Mouse (Mus musculus) liver, postnatal 0 days (tissue): ENCODE results near the gene Ano1. TPM values are rescaled to one million over a fixed set of nuclear protein-coding genes. Genes with fewer than 3 reads are reported as not detected.

Experiments
- ATAC-seq: fragments of 200-750 bp; cut with Nextera tagmentation; 2 replicates; pipeline ENCODE4 v1.8.0; 2017; ENCODE audit warnings: mild to moderate bottlenecking, moderate library complexity
- DNase-seq: peaks from one replicate; pipeline ENCODE4 v3.0.0-alpha.2; 2016
- H3K27ac ChIP-seq: fragments of 300-500 bp; sonication (generic); 2 replicates; pipeline ENCODE4 v1.5.1; 2014; ENCODE audit warnings: antibody characterized with exemption, moderate library complexity, mild to moderate bottlenecking, low read depth
- H3K27me3 ChIP-seq: fragments of 300-500 bp; sonication (generic); 2 replicates; pipeline ENCODE4 v1.6.1; 2014; ENCODE audit warnings: low read length, control low read depth, mixed read lengths; ENCODE audit not compliant: insufficient read depth
- H3K36me3 ChIP-seq: fragments of 300-500 bp; sonication (generic); replicated peaks from 2 replicates; pipeline ENCODE4 v1.6.1; 2014; ENCODE audit warnings: mild to moderate bottlenecking, control low read depth, low read length, moderate library complexity, mixed read lengths; ENCODE audit not compliant: insufficient read depth
- H3K4me1 ChIP-seq: fragments of 300-500 bp; sonication (generic); 2 replicates; pipeline ENCODE4 v1.6.1; 2014; ENCODE audit warnings: antibody characterized with exemption, mild to moderate bottlenecking, control low read depth; ENCODE audit not compliant: insufficient read depth
- H3K4me2 ChIP-seq: fragments of 300-500 bp; sonication (generic); 2 replicates; pipeline ENCODE4 v1.6.1; 2014; ENCODE audit warnings: low read depth, mild to moderate bottlenecking, low read length, moderate library complexity, mixed read lengths
- H3K4me3 ChIP-seq: fragments of 300-500 bp; sonication (generic); 2 replicates; pipeline ENCODE4 v1.5.1; 2014; ENCODE audit warnings: low read depth, low read length
- H3K9ac ChIP-seq: fragments of 300-500 bp; sonication (generic); replicated peaks from 2 replicates; pipeline ENCODE4 v1.6.1; 2014; ENCODE audit warnings: mild to moderate bottlenecking, moderate library complexity
- H3K9me3 ChIP-seq: fragments of 300-500 bp; sonication (generic); 2 replicates; pipeline ENCODE4 v1.6.1; 2016; ENCODE audit warnings: mild to moderate bottlenecking, control low read depth, low read length, mixed read lengths
- CTCF ChIP-seq: sonication (generic); IDR thresholded peaks from 2 replicates; pipeline ENCODE4 v1.5.1; 2016; ENCODE audit warnings: antibody characterized with exemption, low read depth
- EP300 ChIP-seq: IDR thresholded peaks from 2 replicates; pipeline ENCODE4 v1.6.1; 2016; ENCODE audit warnings: antibody characterized with exemption, low read depth, mild to moderate bottlenecking
- WGBS: fragments of 180-500 bp; shearing (Covaris S2); extraction: QIAGEN DNeasy Blood & Tissue Kit; methylation state at CpG from one replicate; pipeline ENCODE4 v1.1.7; 2014; ENCODE audit not compliant: insufficient replicate concordance; 5-methylcytosine and 5-hydroxymethylcytosine counted together
- polyA plus RNA-seq: library from polyadenylated mRNA; unstranded; fragments of >200 nt; fragmentation: Nextera tagmentation; extraction: Ambion mirVana; gene quantifications from 2 replicates; pipeline ENCODE4 v1.2.1, GENCODE M21; 2015

The Ano1 gene
- polyA plus RNA-seq, 1 experiment from 2014 or later, result 1.1 TPM

DNA sequence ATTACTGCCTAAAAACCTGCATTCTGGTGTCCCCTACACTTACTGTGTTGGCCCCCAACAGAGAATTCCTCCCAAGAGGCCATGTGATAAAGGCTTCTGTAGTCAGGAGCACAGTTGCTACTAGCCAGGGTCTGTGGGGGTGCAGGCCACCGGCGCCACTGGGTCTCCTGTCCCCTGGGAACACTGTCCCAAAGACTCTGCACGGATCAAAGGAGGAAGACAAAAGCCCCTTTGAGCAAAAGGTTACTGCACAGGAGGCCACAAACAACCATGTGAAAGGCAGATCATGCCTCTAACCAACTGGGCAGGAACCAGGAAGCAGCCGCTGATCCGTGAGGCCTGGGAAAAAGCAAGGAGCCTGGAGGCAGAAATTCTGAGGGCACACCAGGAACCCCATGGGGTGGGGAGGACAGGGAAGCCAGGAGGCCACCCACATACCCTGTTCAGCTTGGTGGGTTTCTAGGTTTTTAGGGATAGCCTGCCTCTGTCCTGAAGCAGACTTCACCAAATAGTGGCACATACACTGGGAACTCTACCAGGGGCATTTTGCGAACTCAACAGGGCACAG lies 151.4 kb downstream of the Ano1 start:
- H3K9ac ChIP-seq, result no peak overlapping the region
- H3K27ac ChIP-seq, result no peak overlapping the region
- H3K4me3 ChIP-seq, result no peak overlapping the region
- 71% methylated on average over 6 of the region's 6 CpGs for WGBS
- no peak for TF ChIP-seq EP300
- no peak for TF ChIP-seq CTCF
- H3K9me3 ChIP-seq, result no peaks in the 10 kb centered on the region
- no peak for DNase-seq
- ATAC-seq, result no peak
- H3K4me2 ChIP-seq, result no peak overlapping the region
- H3K4me1 ChIP-seq, result no peaks in the 10 kb centered on the region
- H3K27me3 ChIP-seq, result no peaks in the 10 kb centered on the region
- no peaks in the 10 kb centered on the region for H3K36me3 ChIP-seq

DNA sequence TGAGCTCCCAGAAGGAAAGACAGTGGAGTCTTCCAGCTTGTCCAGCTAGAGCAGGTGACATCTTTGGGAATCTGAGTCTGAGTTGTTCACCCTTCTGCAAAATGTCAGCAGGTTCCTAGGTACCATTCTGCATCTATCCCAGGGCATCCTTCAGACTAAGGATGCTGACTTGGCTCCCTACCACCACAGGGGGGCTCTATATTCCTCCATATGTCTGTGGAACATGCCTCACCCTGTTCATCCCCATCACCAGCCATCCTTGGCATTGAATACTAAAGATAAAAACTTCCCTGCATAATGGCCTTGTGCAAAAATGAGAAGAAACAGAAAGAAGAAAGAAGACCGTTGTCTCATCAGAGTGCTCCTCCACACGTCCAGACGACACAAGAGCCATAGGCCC lies 162.3 kb downstream of the Ano1 start:
- TF ChIP-seq CTCF (no peak; the same call in 1 of the 2 replicates), EP300 (no peak)
- H3K36me3 ChIP-seq, result no peaks in the 10 kb centered on the region
- DNase-seq (no peak), ATAC-seq (no peak)
- H3K9me3 ChIP-seq, result no peaks in the 10 kb centered on the region
- H3K27me3 ChIP-seq, result no peaks in the 10 kb centered on the region
- no peak overlapping the region for H3K4me3 ChIP-seq
- no peak overlapping the region for H3K4me2 ChIP-seq
- no peak overlapping the region for H3K27ac ChIP-seq
- H3K9ac ChIP-seq, result no peak overlapping the region
- 69% methylated on average over 3 of the region's 3 CpGs for WGBS
- no peaks in the 10 kb centered on the region for H3K4me1 ChIP-seq

DNA sequence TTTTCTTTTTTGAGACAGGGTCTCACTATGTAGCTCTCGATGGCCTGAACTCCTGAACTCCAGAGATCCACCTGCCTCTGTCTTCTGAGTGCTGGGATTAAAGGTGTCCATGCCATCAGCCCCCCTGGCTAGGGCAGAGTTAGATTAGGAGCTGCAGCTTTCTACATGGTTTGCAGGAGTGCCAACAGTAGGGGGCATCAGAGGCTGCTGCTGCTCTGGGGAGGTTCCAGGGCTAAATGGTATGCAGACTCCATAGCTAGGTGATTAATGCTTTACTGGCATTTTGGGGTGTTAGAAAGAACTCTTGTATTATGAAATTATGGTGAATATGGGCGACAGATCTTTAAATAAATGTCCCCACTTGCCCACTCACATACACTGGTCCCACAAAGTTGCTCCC lies 164.5 kb downstream of the Ano1 start:
- Histone ChIP-seq H3K27ac (no peak overlapping the region), H3K4me2 (no peak overlapping the region), H3K9me3 (no peaks in the 10 kb centered on the region), H3K4me1 (peaks cover 11% of the 10 kb centered on the region; the same call in 1 of the 2 replicates), H3K9ac (no peak overlapping the region), H3K4me3 (no peak overlapping the region), H3K36me3 (no peaks in the 10 kb centered on the region), H3K27me3 (no peaks in the 10 kb centered on the region)
- TF ChIP-seq EP300 (no peak), CTCF (peak; percentile 59)
- 30% methylated on average over 2 of the region's 2 CpGs for WGBS
- DNase-seq (peak; percentile 26), ATAC-seq (no peak)

DNA sequence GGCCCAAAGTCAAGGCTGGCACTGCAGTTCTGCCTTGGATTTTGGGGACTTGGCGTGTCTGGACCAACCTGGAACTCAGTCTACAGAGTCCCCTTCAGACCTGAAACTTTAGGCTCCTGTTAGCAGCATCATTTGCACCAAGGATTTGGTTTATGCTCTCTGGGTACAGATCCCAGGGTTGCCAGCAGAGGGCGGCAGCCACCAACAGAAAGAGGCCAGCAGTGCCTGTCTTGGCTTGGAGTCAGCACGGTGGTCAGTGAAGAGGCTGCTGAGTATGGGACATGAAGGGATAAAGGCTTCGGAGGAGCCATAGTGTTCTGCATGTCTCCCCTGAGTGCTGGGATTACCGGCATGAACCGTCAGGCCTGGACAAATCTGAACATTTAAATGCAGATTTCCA lies 166.1 kb downstream of the Ano1 start:
- no peaks in the 10 kb centered on the region for H3K9me3 ChIP-seq
- TF ChIP-seq CTCF, result peak; percentile 94
- no peak for TF ChIP-seq EP300
- DNase-seq, result peak; percentile 81
- H3K36me3 ChIP-seq, result no peaks in the 10 kb centered on the region
- H3K4me2 ChIP-seq, result no peak overlapping the region
- no peak for ATAC-seq
- H3K27ac ChIP-seq, result no peak overlapping the region
- 14% methylated on average over 6 of the region's 6 CpGs for WGBS
- H3K27me3 ChIP-seq, result no peaks in the 10 kb centered on the region
- no peak overlapping the region for H3K4me3 ChIP-seq
- no peak overlapping the region for H3K9ac ChIP-seq
- H3K4me1 ChIP-seq, result peaks cover 17% of the 10 kb centered on the region

DNA sequence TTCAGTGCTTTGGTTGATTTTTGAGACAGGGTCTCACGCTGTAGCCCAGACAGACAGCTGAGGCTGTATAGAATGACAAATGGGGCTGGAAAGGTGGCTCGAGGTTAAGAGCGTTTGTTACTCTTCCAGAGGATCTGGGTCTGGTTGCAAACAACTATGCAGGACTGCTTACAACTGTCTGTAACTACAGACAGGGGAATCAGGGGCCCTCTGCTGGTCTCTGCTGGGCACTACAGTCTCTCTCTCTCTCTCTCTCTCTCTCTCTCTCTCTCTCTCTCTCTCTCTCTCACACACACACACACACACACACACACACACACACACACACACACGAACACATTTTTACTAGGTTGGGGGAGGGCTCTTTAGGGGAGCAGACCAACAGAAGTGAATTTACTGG lies 168.2 kb downstream of the Ano1 start:
- Histone ChIP-seq H3K9ac (no peak overlapping the region), H3K4me2 (no peak overlapping the region), H3K9me3 (no peaks in the 10 kb centered on the region), H3K36me3 (peaks cover 7% of the 10 kb centered on the region; the same call in 1 of the 2 replicates), H3K27ac (no peak overlapping the region), H3K27me3 (no peaks in the 10 kb centered on the region), H3K4me1 (peaks cover 17% of the 10 kb centered on the region), H3K4me3 (no peak overlapping the region)
- ATAC-seq (no peak), DNase-seq (peak; percentile 64)
- WGBS, result 3% methylated on average over 4 of the region's 4 CpGs
- TF ChIP-seq EP300, result no peak
- TF ChIP-seq CTCF, result peak; percentile 75

DNA sequence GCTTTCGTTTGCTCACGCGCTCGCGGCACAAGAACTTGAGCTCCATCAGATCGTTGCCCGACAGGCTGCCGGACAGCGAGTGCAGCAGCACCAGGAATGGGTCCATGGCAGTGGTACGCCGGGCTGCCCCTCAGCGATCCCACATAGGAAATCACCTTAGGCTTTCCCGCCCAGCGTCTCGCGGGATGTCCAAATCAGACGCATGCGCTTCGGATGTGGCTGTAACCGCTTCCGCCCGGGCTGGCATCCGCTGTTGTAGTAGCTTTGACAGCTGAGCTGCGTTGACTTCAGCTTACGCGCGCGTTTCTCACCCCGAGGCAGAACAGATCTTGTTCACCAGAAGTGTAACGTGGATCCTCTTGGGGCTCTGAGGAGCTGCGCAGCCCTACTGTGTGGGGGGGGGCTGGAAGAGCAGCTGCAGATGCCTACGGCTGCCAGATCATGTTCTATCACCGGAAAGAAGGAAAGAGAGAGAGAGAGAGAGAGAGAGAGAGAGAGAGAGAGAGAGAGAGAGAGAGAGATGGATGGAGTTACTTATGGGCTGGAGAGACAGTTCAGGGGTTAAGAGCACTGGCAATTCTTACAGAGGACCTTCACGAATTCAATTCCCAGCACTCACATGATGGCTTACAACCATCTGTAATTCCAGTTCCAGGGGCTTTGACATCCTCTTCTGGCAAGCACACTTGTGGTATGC lies 169.3 kb downstream of the Ano1 start, which contains the start of gene Fadd:
Gene Fadd (minus strand): TSS at position 180 of the 697 bp plus-strand sequence.
- peak; percentile 93 for DNase-seq
- Histone ChIP-seq H3K4me2 (peak within 1 kb of the TSS; percentile 84), H3K4me1 (peaks cover 17% of the 10 kb centered on the region), H3K36me3 (peaks cover 7% of the 10 kb centered on the region; the same call in 1 of the 2 replicates), H3K9me3 (no peaks in the 10 kb centered on the region), H3K9ac (peak within 1 kb of the TSS; percentile 78), H3K27ac (peak within 1 kb of the TSS; percentile 94), H3K4me3 (peak within 1 kb of the TSS; percentile 84), H3K27me3 (no peaks in the 10 kb centered on the region)
- peak; percentile 82 for ATAC-seq
- 1% methylated on average over 34 of the region's 34 CpGs for WGBS
- TF ChIP-seq EP300 (no peak), CTCF (no peak)
